Mouse (Mus musculus): ENCODE results near the gene Gm20604. TPM values are rescaled to one million over a fixed set of nuclear protein-coding genes. Genes with fewer than 3 reads are reported as not detected.

Gene Gm20604
- total RNA-seq (2021), result 1 to 10 TPM; 4.6 to 5.6 TPM
- long read RNA-seq, experiment 1, partial matches to known transcripts, result 0 of 2 reads
- long read RNA-seq, experiment 1, other reads (novel, unspliced or antisense), result 0 of 2 reads
- long read RNA-seq, experiment 2, transcript Gm20604-201 (2 exons, 2,795 nt), result major isoform, 10 of 10 reads
- long read RNA-seq, experiment 2, partial matches to known transcripts, result 0 of 10 reads
- long read RNA-seq, experiment 2, other reads (novel, unspliced or antisense), result 0 of 10 reads

DNA sequence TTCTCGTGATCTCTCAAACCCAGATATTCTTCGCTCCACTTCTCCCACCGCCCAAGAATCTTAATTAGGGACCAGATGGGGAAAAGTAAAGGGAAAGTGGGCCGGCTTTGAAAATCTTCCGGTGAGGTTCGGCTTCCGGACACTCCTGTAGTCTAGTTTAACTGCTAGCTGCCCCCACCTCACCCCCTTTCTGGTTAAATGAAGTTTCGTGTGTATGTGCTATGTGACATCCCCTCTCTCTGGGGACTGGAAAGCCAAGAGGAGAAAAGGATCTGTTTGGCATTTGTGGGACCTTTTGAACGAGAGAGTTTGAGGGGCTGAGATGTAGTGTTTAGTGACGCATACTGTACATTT lies at the start of gene Gm20604:
Gene Gm20604 (minus strand): TSS at position 270 of the 354 bp plus-strand sequence.
- no peak for DNase-seq
- intact Hi-C loops (cut with DNase I), result loop anchor here (5.0 kb wide), 1 partner anchor 119 kb away; the partner anchor contains the start of gene Btbd7

DNA sequence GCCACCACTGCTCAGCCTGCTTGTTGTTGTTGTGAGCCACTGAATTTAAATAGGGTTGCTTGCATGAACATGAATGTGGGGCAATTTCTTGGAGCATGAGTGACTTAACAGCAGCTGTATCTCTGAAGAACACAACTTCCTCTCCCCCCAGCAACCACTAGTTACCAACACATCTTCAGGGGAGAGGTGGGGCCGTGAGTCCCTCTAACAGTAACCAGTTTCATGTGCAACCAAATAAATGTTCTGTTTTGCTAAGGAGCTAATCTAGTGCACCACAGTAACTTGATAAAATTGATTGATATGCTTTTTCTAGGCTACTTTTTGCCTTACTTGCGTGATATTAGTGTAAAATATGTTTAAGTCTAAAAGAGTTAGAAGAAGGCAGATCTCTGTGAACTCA lies 41.1 kb upstream of the Gm20604 start:
- intact Hi-C loops (cut with DNase I), result loop anchor here (10.0 kb wide), 1 partner anchor 265 kb away; no protein-coding TSS in a partner anchor
- DNase-seq, result no peak

DNA sequence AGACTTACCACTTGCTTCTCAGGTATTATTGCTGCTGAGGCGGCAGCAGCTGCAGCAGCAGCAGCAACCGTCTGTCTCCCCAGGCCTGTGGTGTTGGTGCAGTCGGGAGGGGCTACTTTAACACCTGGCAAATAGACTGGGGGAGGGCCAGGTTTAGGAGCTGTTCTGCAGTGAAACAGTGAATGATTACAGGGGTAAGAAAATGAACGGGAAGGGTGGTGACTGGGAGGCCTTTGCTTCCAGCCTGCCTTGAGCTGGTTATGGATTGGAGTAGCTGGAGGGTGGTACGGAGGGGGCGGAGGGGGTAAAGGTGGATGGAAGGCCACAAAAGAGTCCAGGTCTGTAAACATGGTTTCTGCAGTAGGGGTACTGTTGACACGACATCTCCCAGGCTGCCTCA lies 29.5 kb upstream of the Gm20604 start:
- intact Hi-C loops (cut with DNase I), result no loop called here
- DNase-seq, result no peak

GRCm38 (mm10) chr12:102785593-102785985 lies 27.1 kb upstream of the Gm20604 start:
- no peak for DNase-seq
- intact Hi-C loops (cut with DNase I), result no loop called here

- intact Hi-C loops (cut with DNase I), result no loop called here
- DNase-seq, result no peak
Observed at GRCm38 (mm10) chr12:102784899-102785592, 26.6 kb upstream of the Gm20604 start.

GRCm38 (mm10) chr12:102782841-102783240 lies 24.4 kb upstream of the Gm20604 start:
- no peak for DNase-seq
- intact Hi-C loops (cut with DNase I), result no loop called here

DNA sequence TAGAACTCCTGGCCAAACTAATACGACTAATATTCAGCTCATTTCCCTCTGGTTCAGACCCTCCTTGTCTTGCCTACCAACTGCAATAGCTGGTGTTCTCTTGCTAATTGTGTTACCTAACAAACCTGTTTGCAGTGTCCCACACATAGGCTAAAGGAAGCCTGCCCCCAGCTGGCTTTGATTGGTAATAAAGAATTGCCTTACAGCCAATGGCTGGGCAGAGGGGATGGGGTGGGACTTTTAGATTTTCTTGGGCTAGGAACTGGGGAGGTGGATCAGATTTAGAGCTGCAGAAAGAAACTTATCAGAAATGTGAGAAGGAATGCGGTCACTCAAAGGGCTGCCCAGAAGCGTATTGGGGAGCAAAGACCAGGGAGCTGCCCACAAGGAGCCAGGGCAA lies 21.0 kb upstream of the Gm20604 start:
- intact Hi-C loops (cut with DNase I), result no loop called here
- no peak for DNase-seq

DNA sequence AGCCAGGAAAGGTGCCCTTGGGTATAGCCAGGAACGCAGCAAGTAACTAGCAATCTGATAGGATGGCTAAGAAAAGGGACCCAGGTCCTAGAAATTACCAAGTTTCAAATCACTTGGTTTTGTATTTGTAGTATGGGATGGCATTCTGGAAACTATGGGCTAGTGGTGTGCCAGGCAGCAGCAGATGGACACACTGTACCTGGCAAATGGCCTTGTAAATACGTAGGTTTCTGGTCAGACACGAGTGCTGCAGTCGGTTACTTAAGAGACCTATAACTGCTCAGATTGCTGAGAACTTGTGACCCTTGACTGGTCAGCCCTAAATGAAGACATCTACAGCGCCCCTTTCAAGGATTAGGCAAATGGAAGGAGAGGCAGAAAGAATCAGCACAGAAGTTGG lies 19.7 kb upstream of the Gm20604 start:
- intact Hi-C loops (cut with DNase I), result no loop called here
- DNase-seq, result no peak

GRCm38 (mm10) chr12:102776035-102776434 lies 17.6 kb upstream of the Gm20604 start:
- intact Hi-C loops (cut with DNase I), result no loop called here

GRCm38 (mm10) chr12:102772676-102773075 lies 14.2 kb upstream of the Gm20604 start:
- intact Hi-C loops (cut with DNase I), result no loop called here
- DNase-seq, result no peak

More at GRCm38 (mm10) chr12:102776035-102776434, 17.6 kb upstream of the Gm20604 start:
- no peak for DNase-seq

- no peak for DNase-seq
- intact Hi-C loops (cut with DNase I), result no loop called here
Observed at GRCm38 (mm10) chr12:102771601-102772000, 13.1 kb upstream of the Gm20604 start.

DNA sequence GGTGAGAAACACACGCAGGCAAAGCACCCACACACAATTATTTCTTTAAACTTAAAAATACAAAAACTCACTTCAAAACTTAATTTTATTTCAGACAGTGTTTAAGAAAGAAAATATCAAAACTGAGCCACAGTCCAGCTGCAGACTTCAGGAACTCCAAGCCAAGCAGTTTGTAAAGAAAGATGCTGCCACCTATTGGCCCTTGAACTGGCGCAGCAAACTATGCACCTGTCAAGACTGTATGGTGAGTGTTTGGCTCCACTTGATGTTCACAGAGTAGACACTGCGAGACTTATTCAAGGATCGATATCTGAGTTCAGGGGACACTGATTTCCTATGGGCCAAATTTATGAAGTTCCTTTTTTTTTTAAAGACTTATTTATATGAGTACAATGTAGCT lies 10.5 kb upstream of the Gm20604 start:
- intact Hi-C loops (cut with DNase I), result no loop called here
- DNase-seq, result no peak

DNA sequence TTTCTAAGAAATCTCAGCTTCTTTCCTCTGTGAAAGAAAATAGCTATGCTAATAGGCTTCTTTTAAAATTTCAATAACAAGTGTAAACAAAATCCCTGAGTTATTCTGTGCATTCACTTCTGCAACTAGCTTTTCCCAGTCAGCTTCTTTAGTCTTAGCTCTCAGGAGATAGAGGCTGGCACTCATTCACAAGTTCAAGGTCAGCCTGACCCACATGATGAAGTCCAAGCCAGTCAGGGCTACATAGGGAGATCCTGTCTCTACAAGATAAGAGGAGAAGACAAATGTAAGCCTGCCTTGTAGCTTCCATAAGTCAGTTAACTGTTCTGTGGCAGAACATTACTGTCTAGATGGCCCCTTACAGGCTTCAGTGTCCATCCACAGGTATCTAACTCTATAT lies 5.2 kb upstream of the Gm20604 start:
- no peak for DNase-seq
- intact Hi-C loops (cut with DNase I), result no loop called here

DNA sequence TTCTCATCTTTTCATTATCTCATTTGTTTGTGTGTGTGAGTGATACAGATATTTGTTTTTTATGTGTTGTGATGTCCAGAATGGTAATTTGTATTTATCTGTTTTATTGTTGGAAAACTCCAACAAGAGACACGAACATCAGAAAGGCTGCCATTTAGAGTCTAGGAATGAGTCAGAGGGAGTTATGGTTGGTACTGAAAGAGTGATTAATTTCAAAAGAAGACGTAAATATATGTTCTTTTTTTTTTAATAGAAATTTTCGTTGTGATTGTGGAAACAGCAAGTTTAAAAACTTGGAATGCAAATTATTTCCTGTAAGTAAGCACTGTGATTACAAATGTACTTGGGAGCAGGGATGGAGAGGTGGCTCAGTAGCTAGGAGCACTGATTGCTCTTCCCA lies 3.2 kb upstream of the Gm20604 start:
- DNase-seq, result no peak
- intact Hi-C loops (cut with DNase I), result no loop called here

GRCm38 (mm10) chr12:102758936-102759335 lies 464 bp upstream of the Gm20604 start:
- DNase-seq, result no peak
- intact Hi-C loops (cut with DNase I), result loop anchor here (5.0 kb wide), 1 partner anchor 118 kb away; the partner anchor contains the start of gene Btbd7

GRCm38 (mm10) chr12:102757689-102758402 lies 626 bp downstream of the Gm20604 start, which contains the start of the genes Gm28051, Gon7 and Ubr7:
TSS of gene Gm28051 (minus strand) at chr12:102757765.
TSS of gene Gon7 (minus strand) at chr12:102757803.
TSS of gene Ubr7 (plus strand) at chr12:102757967.
- peak; percentile 95 to 97 for DNase-seq
- intact Hi-C loops (cut with DNase I), result loop anchor here (5.0 kb wide), 1 partner anchor 119 kb away; the partner anchor contains the start of gene Btbd7

DNA sequence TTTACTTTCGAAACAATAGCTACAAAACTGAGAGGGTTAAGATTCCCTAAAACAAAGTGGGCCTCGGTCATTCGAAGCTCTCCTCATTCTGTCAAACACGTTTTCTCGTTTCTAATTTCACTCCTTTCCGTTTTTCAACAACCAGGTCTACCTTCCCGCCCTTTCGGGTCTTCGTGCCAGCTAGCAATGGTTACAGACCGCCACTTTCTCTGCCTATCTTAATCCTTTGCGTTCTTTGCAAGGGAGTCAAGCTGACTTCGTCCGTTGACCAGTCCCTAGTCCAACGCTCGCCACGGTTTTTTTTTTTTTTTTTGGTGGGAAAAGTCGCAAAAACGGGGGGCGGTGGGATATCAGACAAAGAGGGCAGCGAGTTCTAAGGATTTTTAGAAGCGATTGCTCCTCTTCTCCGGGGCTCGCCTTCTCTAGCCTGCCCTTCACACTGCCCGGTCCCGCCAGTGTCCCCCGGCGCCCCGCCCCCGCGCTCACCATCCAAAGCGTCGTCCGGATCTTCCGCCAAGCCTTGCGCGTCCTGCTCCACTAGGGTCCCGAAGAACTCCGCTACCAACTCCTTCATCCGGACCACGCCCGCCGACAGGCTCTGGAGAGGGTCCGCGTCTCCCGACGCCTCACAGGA lies 1.3 kb downstream of the Gm20604 start:
- intact Hi-C loops (cut with DNase I), result loop anchor here (5.0 kb wide), 1 partner anchor 120 kb away; the partner anchor contains the start of gene Btbd7
- peak in 1 of 2 experiments; percentile 20 for DNase-seq

- intact Hi-C loops (cut with DNase I), result loop anchor here (5.0 kb wide), 1 partner anchor 121 kb away; the partner anchor contains the start of gene Btbd7
- no peak for DNase-seq
Observed at GRCm38 (mm10) chr12:102756304-102756703, 2.2 kb downstream of the Gm20604 start.

- intact Hi-C loops (cut with DNase I), result no loop called here
- DNase-seq, result no peak
Observed at GRCm38 (mm10) chr12:102748256-102748655, 10.2 kb downstream of the Gm20604 start.

DNA sequence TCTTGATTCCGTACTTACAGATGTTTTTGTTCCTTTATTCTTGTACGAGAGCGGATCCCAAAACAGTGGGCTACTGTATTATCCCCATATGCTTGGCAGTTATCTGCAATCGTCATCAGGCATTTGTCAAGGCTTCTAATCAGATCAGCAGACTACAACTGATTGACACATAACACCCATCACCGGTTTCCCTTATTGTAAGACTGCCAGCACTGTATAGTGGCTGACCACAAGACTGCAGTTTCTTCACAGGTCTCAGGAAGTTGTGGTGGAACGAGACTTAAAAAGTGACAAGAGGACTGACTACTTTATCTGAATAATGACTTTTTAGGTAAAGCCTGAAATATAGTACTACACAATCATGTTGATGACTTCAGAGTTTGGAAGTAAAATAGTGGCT lies 13.6 kb downstream of the Gm20604 start:
- intact Hi-C loops (cut with DNase I), result loop anchor here (5.0 kb wide), 1 partner anchor 132 kb away; the partner anchor contains the start of gene Btbd7
- DNase-seq, result no peak
